Mouse (Mus musculus) liver, embryonic 14.5 days (tissue): ENCODE measurements around the gene Fam189b.

Source experiments
- CTCF ChIP-seq: IDR thresholded peaks from 2 replicates; pipeline ENCODE4 v1.5.1; 2016; ENCODE audit warnings: antibody characterized with exemption, low read depth, control low read depth
- EP300 ChIP-seq: IDR thresholded peaks from 2 replicates; pipeline ENCODE4 v1.6.1; 2016; ENCODE audit warnings: antibody characterized with exemption, low read depth

DNA sequence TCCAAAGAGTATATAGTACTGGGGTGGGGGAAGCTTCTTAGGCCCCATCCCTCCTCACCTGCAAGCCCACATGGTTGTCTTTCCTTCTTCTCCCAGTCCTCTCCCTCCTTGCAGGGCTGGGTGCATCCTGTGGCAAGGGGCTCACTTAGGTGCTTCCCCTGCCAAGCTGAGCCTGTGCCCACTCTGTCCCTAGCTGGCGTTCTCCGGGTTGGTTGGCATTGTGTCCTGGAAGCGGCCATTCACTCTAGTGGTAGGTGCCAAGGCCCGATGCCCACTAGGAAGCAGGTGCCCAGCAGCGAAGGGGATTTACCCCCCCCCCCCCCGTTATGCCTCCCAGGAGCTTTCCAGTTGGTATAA lies 994 bp downstream of the Fam189b start:
- no peak for TF ChIP-seq CTCF
- no peak for TF ChIP-seq EP300
